Mouse (Mus musculus) ES-E14 (cell line): Measurements from ENCODE around the gene Fxr2. TPM values are rescaled to one million over a fixed set of nuclear protein-coding genes. Genes with fewer than 3 reads are reported as not detected.

Experiments
- DNase-seq: peaks from one replicate; pipeline ENCODE4 v3.0.0-alpha.2; 2013; ENCODE audit warnings: low read depth, low spot score
- H3K27ac ChIP-seq: 2 replicates; pipeline ENCODE4 v1.5.1; 2012; ENCODE audit warnings: low read depth, mild to moderate bottlenecking, low read length, moderate library complexity, mixed read lengths; ENCODE audit not compliant: poor library complexity, insufficient read depth, severe bottlenecking
- H3K36me3 ChIP-seq: 2 replicates; pipeline ENCODE4 v1.6.1; 2012; ENCODE audit warnings: mild to moderate bottlenecking, low read length, moderate library complexity, mixed read lengths; ENCODE audit not compliant: control insufficient read depth, poor library complexity, insufficient read depth, severe bottlenecking
- H3K4me1 ChIP-seq, 2 experiments: fragments of 150-350 bp in 1 of 2; sonication (generic) in 1 of 2; 2 replicates each; pipeline ENCODE4 v1.6.1; 2012; ENCODE audit warnings: low read length in 2 of 2, mild to moderate bottlenecking in 1 of 2, mixed read lengths in 1 of 2; ENCODE audit not compliant: control insufficient read depth in 2 of 2, insufficient read depth in 2 of 2, poor library complexity in 1 of 2
- H3K4me3 ChIP-seq, 2 experiments: fragments of 150-350 bp in 1 of 2; sonication (generic) in 1 of 2; 2 replicates each; pipeline ENCODE4 v1.5.1; 2012; ENCODE audit warnings: low read length in 2 of 2, low read depth in 1 of 2, mild to moderate bottlenecking in 1 of 2, mixed read lengths in 1 of 2; ENCODE audit not compliant: insufficient read depth in 1 of 2, poor library complexity in 1 of 2, severe bottlenecking in 1 of 2
- H3K9ac ChIP-seq: 2 replicates; pipeline ENCODE4 v1.6.1; 2012; ENCODE audit warnings: low read depth, mild to moderate bottlenecking, low read length, mixed read lengths; ENCODE audit not compliant: poor library complexity, insufficient read depth, severe bottlenecking
- H3K9me3 ChIP-seq: fragments of 150-350 bp; sonication (generic); 2 replicates; pipeline ENCODE4 v1.6.1; 2012; ENCODE audit warnings: low read depth, mild to moderate bottlenecking, low read length; ENCODE audit not compliant: control insufficient read depth, insufficient read depth
- CHD2 ChIP-seq: IDR thresholded peaks from 2 replicates; pipeline ENCODE4 v1.6.1; 2014; ENCODE audit warnings: mild to moderate bottlenecking, low read depth, low read length, inconsistent platforms
- HCFC1 ChIP-seq: IDR thresholded peaks from 2 replicates; pipeline ENCODE4 v1.6.1; 2012; ENCODE audit warnings: low read length, inconsistent platforms, borderline replicate concordance; ENCODE audit not compliant: insufficient read depth
- MAFK ChIP-seq: IDR thresholded peaks from 2 replicates; pipeline ENCODE4 v1.6.1; 2014; ENCODE audit warnings: mild to moderate bottlenecking, low read depth, low read length, inconsistent platforms; ENCODE audit not compliant: insufficient read depth
- ZC3H11A ChIP-seq: IDR thresholded peaks from 2 replicates; pipeline ENCODE4 v1.6.1; 2012; ENCODE audit warnings: low read depth, mild to moderate bottlenecking, inconsistent platforms, low read length, borderline replicate concordance
- ZNF384 ChIP-seq: IDR thresholded peaks from 2 replicates; pipeline ENCODE4 v1.6.1; 2012; ENCODE audit warnings: low read depth, low read length, inconsistent platforms
- in situ Hi-C, 2 experiments: fragments of 600-800 bp; cut with MboI; formaldehyde crosslinking; loops; one replicate each; pipeline ENCODE4 v1.15.1; 2025; ENCODE audit warnings: low sequenced_read_pairs in 2 of 2, inconsistent platforms in 1 of 2; ENCODE audit not compliant: unreplicated experiment in 2 of 2
- total RNA-seq: library from RNA; depleted of rRNA; stranded (reverse); fragments of 300-350 nt; gene quantifications from 2 replicates; pipeline ENCODE4 v1.2.3, GENCODE M21; 2012

Fxr2 gene
- total RNA-seq, 1 experiment: 161 TPM

GRCm38 (mm10) chr11:69603516-69603915, 29.3 kb upstream of the Fxr2 start:
- H3K27ac ChIP-seq: no peak overlapping the region

GRCm38 (mm10) chr11:69604347-69604746, 28.4 kb upstream of the Fxr2 start:
- in situ Hi-C loops: no loop called here
- no peak overlapping the region for H3K9ac ChIP-seq
- H3K4me1 ChIP-seq: peaks cover 17 to 26% of the 10 kb centered on the region in 2 experiments; a peak in 3 of 4 replicates
- H3K4me3 ChIP-seq: peak overlapping the region; percentile 69 to 91; a peak in 2 of 4 replicates
- no peak for DNase-seq
- no peak overlapping the region for H3K27ac ChIP-seq
- TF ChIP-seq MAFK: no peak
- TF ChIP-seq HCFC1: no peak
- TF ChIP-seq CHD2: no peak
- TF ChIP-seq ZNF384: no peak
- no peak for TF ChIP-seq ZC3H11A
- H3K36me3 ChIP-seq: no peaks in the 10 kb centered on the region
- H3K9me3 ChIP-seq: no peaks in the 10 kb centered on the region

More at GRCm38 (mm10) chr11:69603516-69603915, 29.3 kb upstream of the Fxr2 start:
- DNase-seq: no peak
- no peak for TF ChIP-seq ZNF384
- H3K9me3 ChIP-seq: no peaks in the 10 kb centered on the region
- peaks cover 22 to 26% of the 10 kb centered on the region in 2 experiments for H3K4me1 ChIP-seq
- H3K36me3 ChIP-seq: no peaks in the 10 kb centered on the region
- in situ Hi-C loops: no loop called here
- H3K4me3 ChIP-seq: no peak overlapping the region
- H3K9ac ChIP-seq: no peak overlapping the region

- peaks cover 14 to 22% of the 10 kb centered on the region in 2 experiments; a peak in 3 of 4 replicates for H3K4me1 ChIP-seq
- H3K9me3 ChIP-seq: no peaks in the 10 kb centered on the region
- peak overlapping the region; percentile 48 for H3K9ac ChIP-seq
- peak overlapping the region; percentile 69 to 91 for H3K4me3 ChIP-seq
- H3K36me3 ChIP-seq: no peaks in the 10 kb centered on the region
- H3K27ac ChIP-seq: no peak overlapping the region
- TF ChIP-seq CHD2: no peak
- DNase-seq: no peak
- in situ Hi-C loops: no loop called here
Observed at GRCm38 (mm10) chr11:69604795-69605664, 27.8 kb upstream of the Fxr2 start.

- TF ChIP-seq ZNF384: peak; percentile 99
- peak; percentile 66; the same call in 1 of the 2 replicates for TF ChIP-seq HCFC1
- TF ChIP-seq ZC3H11A: no peak
- TF ChIP-seq MAFK: no peak
- no peak within 1 kb of the TSS for H3K27ac ChIP-seq
Observed at GRCm38 (mm10) chr11:69605726-69606490, 26.9 kb upstream of the Fxr2 start, which contains the start of gene Atp1b2. Gene Atp1b2 (minus strand): TSS chr11:69605942.

More at GRCm38 (mm10) chr11:69605726-69606490, 26.9 kb upstream of the Fxr2 start, which contains the start of gene Atp1b2:
- peak; percentile 76 for DNase-seq
- peak within 1 kb of the TSS; percentile 48 for H3K9ac ChIP-seq
- H3K4me3 ChIP-seq: peak within 1 kb of the TSS; percentile 69 to 91
- peaks cover 9 to 15% of the 10 kb centered on the region in 2 experiments; a peak in 3 of 4 replicates for H3K4me1 ChIP-seq
- H3K36me3 ChIP-seq: no peaks in the 10 kb centered on the region
- in situ Hi-C loops: no loop called here
- no peaks in the 10 kb centered on the region for H3K9me3 ChIP-seq
